In genomic region chr1:167280061-167280460, GRCm38 (mm10) we compare ENCODE assay signal across 24 mouse cellular contexts. TPM values are rescaled to one million over a fixed set of nuclear protein-coding genes. Genes with fewer than 3 reads are reported as not detected.
A peak's percentile ranks its signal among the peaks of the same experiment; 100 is the strongest.
DNase-seq lines count a peak whose midpoint lies in the region; ATAC-seq lines count a peak whose summit lies in the region.
"Had no signal": no experiment of that assay in that cellular context is flagged by ENCODE, and none has a peak within 500 bp of the region (broad histone marks: within the 10 kb centered on the region; RNA-seq: fewer than 3 reads in every experiment).

No protein-coding gene starts in this region.

- H3K36me3 ChIP-seq in heart, embryonic 10.5 days = 0 out of 2 replicates have a peak, but pooled peaks cover 6% of the 10 kb centered on the region
- no peaks in the 10 kb centered on the region for H3K36me3 ChIP-seq in forebrain, embryonic 15.5 days
- H3K36me3 ChIP-seq in forebrain, embryonic 11.5 days (ENCODE audit: control insufficient read depth, insufficient read depth, low read length) = no peaks in the 10 kb centered on the region; the same call in 1 of the 2 replicates
- H3K36me3 ChIP-seq: midbrain, embryonic 12.5 days had no signal

- peak overlapping the region; percentile 7; the same call in 1 of the 2 replicates for H3K27ac ChIP-seq in heart, embryonic 10.5 days
- H3K27ac ChIP-seq in forebrain, embryonic 15.5 days (replicated peaks) = no peak overlapping the region
- no peak overlapping the region for H3K27ac ChIP-seq in forebrain, embryonic 11.5 days (ENCODE audit: low read depth, low read length)
- H3K27ac ChIP-seq: forebrain, embryonic 10.5 days; limb, embryonic 12.5 days; macrophage; midbrain, embryonic 12.5 days; neural tube, embryonic 12.5 days had no signal

- no peak overlapping the region for H3K4me2 ChIP-seq in forebrain, embryonic 15.5 days (replicated peaks)
- H3K4me2 ChIP-seq in forebrain, embryonic 11.5 days (ENCODE audit: low read depth, low read length, severe bottlenecking) = no peak overlapping the region
- H3K4me2 ChIP-seq: limb, embryonic 12.5 days; liver, embryonic 11.5 days; midbrain, embryonic 12.5 days; neural tube, embryonic 12.5 days had no signal

- H3K9me3 ChIP-seq in heart, embryonic 10.5 days = no peaks in the 10 kb centered on the region
- H3K9me3 ChIP-seq in forebrain, embryonic 15.5 days = no peaks in the 10 kb centered on the region
- H3K9me3 ChIP-seq in forebrain, embryonic 11.5 days (ENCODE audit: control insufficient read depth, low read length) = no peaks in the 10 kb centered on the region
- H3K9me3 ChIP-seq: forebrain, embryonic 10.5 days; limb, embryonic 12.5 days; midbrain, embryonic 12.5 days; neural tube, embryonic 12.5 days had no signal

- peak; percentile 23 for ATAC-seq in CD4-positive, CD25-positive, alpha-beta regulatory T cell, adult 4 months
- ATAC-seq in forebrain, embryonic 15.5 days (replicated peaks) = no peak
- no peak for ATAC-seq in forebrain, embryonic 11.5 days (replicated peaks; ENCODE audit: low FRiP score)
- ATAC-seq: liver, postnatal 0 days; lung, postnatal 0 days had no signal

- H3K27me3 ChIP-seq in heart, embryonic 10.5 days (ENCODE audit: insufficient read depth, poor library complexity, severe bottlenecking) = no peaks in the 10 kb centered on the region
- H3K27me3 ChIP-seq in forebrain, embryonic 15.5 days = no peaks in the 10 kb centered on the region
- H3K27me3 ChIP-seq in forebrain, embryonic 11.5 days (ENCODE audit: control insufficient read depth, insufficient read depth, low read length) = no peaks in the 10 kb centered on the region
- H3K27me3 ChIP-seq: limb, embryonic 12.5 days; midbrain, embryonic 12.5 days; neural tube, embryonic 12.5 days had no signal

- 84% methylated on average over 10 of the region's 10 CpGs for WGBS in heart, embryonic 10.5 days
- WGBS in forebrain, embryonic 15.5 days = 90% methylated on average over 10 of the region's 10 CpGs
- 90% methylated on average over 10 of the region's 10 CpGs for WGBS in forebrain, embryonic 11.5 days

- no peak overlapping the region for H3K9ac ChIP-seq in forebrain, embryonic 15.5 days (replicated peaks)
- H3K9ac ChIP-seq in forebrain, embryonic 11.5 days (ENCODE audit: low read length) = no peak overlapping the region
- H3K9ac ChIP-seq: limb, embryonic 12.5 days; liver, postnatal 0 days; midbrain, embryonic 12.5 days; neural tube, embryonic 12.5 days had no signal

- no peak overlapping the region for H3K4me3 ChIP-seq in heart, embryonic 10.5 days
- no peak overlapping the region for H3K4me3 ChIP-seq in forebrain, embryonic 15.5 days
- H3K4me3 ChIP-seq in forebrain, embryonic 11.5 days (ENCODE audit: low read depth, low read length) = no peak overlapping the region
- H3K4me3 ChIP-seq: forebrain, embryonic 10.5 days; heart, adult 2 months; limb, embryonic 12.5 days; midbrain, embryonic 12.5 days; neural tube, embryonic 12.5 days had no signal

- DNase-seq in heart, embryonic 10.5 days (ENCODE audit: low spot score) = no peak
- DNase-seq in heart, adult 8-10 months (ENCODE audit: low spot score) = no peak
- peak; percentile 57 for DNase-seq in T-cell, adult 2 months (ENCODE audit: low spot score)
- DNase-seq in induced T-regulatory cell, adult 2 months (ENCODE audit: low read depth) = peak; percentile 47
- no peak for DNase-seq in left cerebral cortex, adult 9 months (ENCODE audit: low spot score in 2 of 2)
- no peak for DNase-seq in forebrain, embryonic 11.5 days (ENCODE audit: low spot score)
- DNase-seq: adrenal gland, adult 2 months; cerebellum, adult 11 months; cerebellum, postnatal 10 days; gastrocnemius, postnatal 25 days; heart, adult 2 months; kidney, adult 18-20 months; layer of hippocampus, postnatal 36 days; liver, postnatal 0 days; thymus, postnatal 36 days had no signal

- peaks cover 47% of the 10 kb centered on the region for H3K4me1 ChIP-seq in heart, embryonic 10.5 days
- peaks cover 22% of the 10 kb centered on the region for H3K4me1 ChIP-seq in forebrain, embryonic 15.5 days
- peaks cover 12% of the 10 kb centered on the region; the same call in 1 of the 2 replicates for H3K4me1 ChIP-seq in forebrain, embryonic 11.5 days (replicated peaks; ENCODE audit: control insufficient read depth, insufficient read depth, low read length)

RNA-seq across cellular contexts. Expression of gene Uck2, which starts 5.1 kb away (rescaled TPM):
- polyA plus RNA-seq in heart, embryonic 10.5 days (2016; fragmentation: Nextera tagmentation; extraction: Ambion mirVana) = 80.6 and 114 TPM in 2 replicates
- total RNA-seq in heart, adult 8-10 months (2022) = 10 to 100 TPM; 38.7 to 50.3 (median 43.4) TPM
- 10 to 100 TPM; 24.0 to 35.0 TPM for polyA plus RNA-seq in CD4-positive, CD25-positive, alpha-beta regulatory T cell, adult 4 months (2017; shearing (Covaris generic))
- 64.7 and 68.2 TPM in 2 replicates for polyA plus RNA-seq in forebrain, embryonic 15.5 days (2015; fragmentation: Nextera tagmentation; extraction: Ambion mirVana)
- 125 and 140 TPM in 2 replicates for polyA plus RNA-seq in forebrain, embryonic 11.5 days (2014; fragmentation: Nextera tagmentation; extraction: Ambion mirVana)

RNA-seq across cellular contexts. Expression of gene Tmco1, which starts 28.1 kb away (rescaled TPM):
- polyA plus RNA-seq in heart, embryonic 10.5 days (2016; fragmentation: Nextera tagmentation; extraction: Ambion mirVana) = 79.1 and 88.0 TPM in 2 replicates
- 10 to 100 TPM; 92.5 to 99.4 (median 98.8) TPM for total RNA-seq in heart, adult 8-10 months (2022)
- 100 to 1,000 TPM; 102 to 115 TPM for polyA plus RNA-seq in CD4-positive, CD25-positive, alpha-beta regulatory T cell, adult 4 months (2017; shearing (Covaris generic))
- 68.1 and 69.0 TPM in 2 replicates for polyA plus RNA-seq in forebrain, embryonic 15.5 days (2015; fragmentation: Nextera tagmentation; extraction: Ambion mirVana)
- 75.2 and 78.5 TPM in 2 replicates for polyA plus RNA-seq in forebrain, embryonic 11.5 days (2014; fragmentation: Nextera tagmentation; extraction: Ambion mirVana)

Comparison
In these comparisons a context has a peak if more than half of its experiments do, and no peak if none do; other contexts are left out.
1. DNase-seq: peak in T-cell, adult 2 months (single experiment) and induced T-regulatory cell, adult 2 months (single experiment); none in heart, embryonic 10.5 days (single experiment), heart, adult 8-10 months (single experiment), left cerebral cortex, adult 9 months (0 of 2) and forebrain, embryonic 11.5 days (single experiment).